Mouse (Mus musculus): ENCODE measurements around the gene Trim3. TPM values are rescaled to one million over a fixed set of nuclear protein-coding genes. Genes with fewer than 3 reads are reported as not detected.
A peak's percentile ranks its signal among the peaks of the same experiment; 100 is the strongest.

The Trim3 gene
- total and polyA plus RNA-seq, 2 experiments from 2014 or later: 18.1 to 56.5 TPM

- WGBS: 79% methylated on average over 8 of the region's 8 CpGs
- Histone ChIP-seq H3K4me2 (ENCODE audit: low read depth, low read length) (no peak overlapping the region), H3K27me3 (ENCODE audit: control insufficient read depth, insufficient read depth, low read length) (no peaks in the 10 kb centered on the region), H3K4me3 (ENCODE audit: low read depth, low read length) (no peak overlapping the region), H3K27ac (ENCODE audit: low read depth) (0 out of 2 replicates have a peak overlapping the region, but pooled peaks have one; percentile 7), H3K36me3 (replicated peaks; ENCODE audit: control insufficient read depth, insufficient read depth, low read length) (peaks cover 27% of the 10 kb centered on the region), H3K9ac (replicated peaks; ENCODE audit: low read depth, low read length) (peak overlapping the region; percentile 22; the same call in 1 of the 2 replicates), H3K9me3 (replicated peaks; ENCODE audit: control insufficient read depth, low read length) (no peaks in the 10 kb centered on the region), H3K4me1 (ENCODE audit: control insufficient read depth, insufficient read depth) (peaks cover 22% of the 10 kb centered on the region)
- TF ChIP-seq EP300 (IDR thresholded peaks at IDR 0.05; ENCODE audit: low read depth) (no peak), CTCF (IDR thresholded peaks at IDR 0.05; ENCODE audit: low read depth) (no peak)
- no peak for DNase-seq (ENCODE audit: low spot score)
- no peak for ATAC-seq (ENCODE audit: insufficient read depth, low read depth)
These were observed 77.0 kb downstream of the Trim3 start for GRCm38 (mm10) chr7:105556406-105556805.

DNA sequence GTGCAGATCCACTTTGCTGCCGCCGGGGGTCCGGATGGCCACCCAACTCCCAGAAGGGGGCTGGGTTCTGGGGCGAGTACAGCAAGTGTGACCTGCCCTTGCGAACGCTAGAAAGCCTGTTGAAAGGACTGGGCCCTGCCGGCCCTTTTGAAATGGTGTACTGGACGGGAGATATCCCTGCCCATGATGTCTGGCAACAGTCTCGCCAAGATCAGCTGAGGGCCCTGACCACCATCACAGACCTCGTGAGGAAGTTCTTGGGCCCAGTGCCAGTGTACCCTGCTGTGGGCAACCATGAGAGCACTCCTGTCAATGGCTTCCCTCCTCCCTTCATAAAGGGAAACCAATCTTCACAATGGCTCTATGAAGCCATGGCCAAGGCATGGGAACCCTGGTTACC is 77.8 kb downstream of the Trim3 start:
- Histone ChIP-seq H3K4me1 (ENCODE audit: control insufficient read depth, insufficient read depth) (peaks cover 22% of the 10 kb centered on the region), H3K9ac (replicated peaks; ENCODE audit: low read depth, low read length) (no peak overlapping the region), H3K27me3 (ENCODE audit: control insufficient read depth, insufficient read depth, low read length) (no peaks in the 10 kb centered on the region), H3K4me3 (ENCODE audit: low read depth, low read length) (peak overlapping the region; percentile 62), H3K27ac (ENCODE audit: low read depth) (no peak overlapping the region; the same call in 1 of the 2 replicates), H3K4me2 (ENCODE audit: low read depth, low read length) (peak overlapping the region; percentile 73), H3K36me3 (replicated peaks; ENCODE audit: control insufficient read depth, insufficient read depth, low read length) (peaks cover 27% of the 10 kb centered on the region), H3K9me3 (replicated peaks; ENCODE audit: control insufficient read depth, low read length) (no peaks in the 10 kb centered on the region)
- WGBS: 76% methylated on average over 10 of the region's 10 CpGs
- TF ChIP-seq CTCF (IDR thresholded peaks at IDR 0.05; ENCODE audit: low read depth) (no peak), EP300 (IDR thresholded peaks at IDR 0.05; ENCODE audit: low read depth) (no peak)
- ATAC-seq (ENCODE audit: insufficient read depth, low read depth) (no peak), DNase-seq (ENCODE audit: low spot score) (no peak)

Other genes starting within 250 kb of the Trim3 start
- gene Fam160a2, start 233.5 kb downstream of the Trim3 start, total RNA-seq (2014; rRNA removed; ENCODE audit: low replicate concordance): 19.0 and 33.2 TPM in 2 replicates
- gene Fam160a2, start 233.5 kb downstream of the Trim3 start, polyA plus RNA-seq (2015; fragmentation: Nextera tagmentation; extraction: Ambion mirVana): 19.6 and 19.7 TPM in 2 replicates
- not detected in 2 replicates for gene Cnga4, start 229.0 kb downstream of the Trim3 start, total RNA-seq (2014; rRNA removed; ENCODE audit: low replicate concordance)
- not detected in 2 replicates for gene Cnga4, start 229.0 kb downstream of the Trim3 start, polyA plus RNA-seq (2015; fragmentation: Nextera tagmentation; extraction: Ambion mirVana)
- not detected in 2 replicates for gene Cckbr, start 207.8 kb downstream of the Trim3 start, total RNA-seq (2014; rRNA removed; ENCODE audit: low replicate concordance)
- gene Cckbr, start 207.8 kb downstream of the Trim3 start, polyA plus RNA-seq (2015; fragmentation: Nextera tagmentation; extraction: Ambion mirVana): not detected in 2 replicates
- 75.4 and 84.2 TPM in 2 replicates for gene Cavin3, start 151.3 kb downstream of the Trim3 start, total RNA-seq (2014; rRNA removed; ENCODE audit: low replicate concordance)
- gene Cavin3, start 151.3 kb downstream of the Trim3 start, polyA plus RNA-seq (2015; fragmentation: Nextera tagmentation; extraction: Ambion mirVana): 78.6 and 79.9 TPM in 2 replicates
- 159 and 173 TPM in 2 replicates for gene Smpd1, start 79.2 kb downstream of the Trim3 start, total RNA-seq (2014; rRNA removed; ENCODE audit: low replicate concordance)
- 81.0 and 85.3 TPM in 2 replicates for gene Smpd1, start 79.2 kb downstream of the Trim3 start, polyA plus RNA-seq (2015; fragmentation: Nextera tagmentation; extraction: Ambion mirVana)
- gene Apbb1, start 51.9 kb downstream of the Trim3 start, total RNA-seq (2014; rRNA removed; ENCODE audit: low replicate concordance): 48.0 and 170 TPM in 2 replicates
- gene Apbb1, start 51.9 kb downstream of the Trim3 start, polyA plus RNA-seq (2015; fragmentation: Nextera tagmentation; extraction: Ambion mirVana): 67.3 and 69.7 TPM in 2 replicates
- 0.38 and 1.0 TPM in 2 replicates for gene Hpx, start 33.4 kb downstream of the Trim3 start, total RNA-seq (2014; rRNA removed; ENCODE audit: low replicate concordance)
- gene Hpx, start 33.4 kb downstream of the Trim3 start, polyA plus RNA-seq (2015; fragmentation: Nextera tagmentation; extraction: Ambion mirVana): 0.15 and 0.18 TPM in 2 replicates
- 54.2 and 128 TPM in 2 replicates for gene Timm10b, start 6.5 kb upstream of the Trim3 start, total RNA-seq (2014; rRNA removed; ENCODE audit: low replicate concordance)
- 211 and 213 TPM in 2 replicates for gene Timm10b, start 6.5 kb upstream of the Trim3 start, polyA plus RNA-seq (2015; fragmentation: Nextera tagmentation; extraction: Ambion mirVana)
- gene Arfip2, start 6.8 kb upstream of the Trim3 start, total RNA-seq (2014; rRNA removed; ENCODE audit: low replicate concordance): 53.4 and 80.4 TPM in 2 replicates
- gene Arfip2, start 6.8 kb upstream of the Trim3 start, polyA plus RNA-seq (2015; fragmentation: Nextera tagmentation; extraction: Ambion mirVana): 31.7 and 32.9 TPM in 2 replicates
- gene Gm45799, start 7.0 kb upstream of the Trim3 start, total RNA-seq (2014; rRNA removed; ENCODE audit: low replicate concordance): 40.0 and 126 TPM in 2 replicates
- 58.4 and 62.6 TPM in 2 replicates for gene Gm45799, start 7.0 kb upstream of the Trim3 start, polyA plus RNA-seq (2015; fragmentation: Nextera tagmentation; extraction: Ambion mirVana)
- 0.04 and 1.9 TPM in 2 replicates for gene Dnhd1, start 17.3 kb upstream of the Trim3 start, total RNA-seq (2014; rRNA removed; ENCODE audit: low replicate concordance)
- 0.03 and 0.36 TPM in 2 replicates for gene Dnhd1, start 17.3 kb upstream of the Trim3 start, polyA plus RNA-seq (2015; fragmentation: Nextera tagmentation; extraction: Ambion mirVana)
- gene Ilk, start 103.0 kb upstream of the Trim3 start, total RNA-seq (2014; rRNA removed; ENCODE audit: low replicate concordance): 228 and 240 TPM in 2 replicates
- 272 and 276 TPM in 2 replicates for gene Ilk, start 103.0 kb upstream of the Trim3 start, polyA plus RNA-seq (2015; fragmentation: Nextera tagmentation; extraction: Ambion mirVana)
- 17.9 and 21.8 TPM in 2 replicates for gene Rrp8, start 103.8 kb upstream of the Trim3 start, total RNA-seq (2014; rRNA removed; ENCODE audit: low replicate concordance)
- 15.5 and 17.1 TPM in 2 replicates for gene Rrp8, start 103.8 kb upstream of the Trim3 start, polyA plus RNA-seq (2015; fragmentation: Nextera tagmentation; extraction: Ambion mirVana)
- 108 and 159 TPM in 2 replicates for gene Taf10, start 110.8 kb upstream of the Trim3 start, total RNA-seq (2014; rRNA removed; ENCODE audit: low replicate concordance)
- gene Taf10, start 110.8 kb upstream of the Trim3 start, polyA plus RNA-seq (2015; fragmentation: Nextera tagmentation; extraction: Ambion mirVana): 80.1 and 88.4 TPM in 2 replicates
- gene Tpp1, start 118.7 kb upstream of the Trim3 start, total RNA-seq (2014; rRNA removed; ENCODE audit: low replicate concordance): 89.7 and 99.9 TPM in 2 replicates
- gene Tpp1, start 118.7 kb upstream of the Trim3 start, polyA plus RNA-seq (2015; fragmentation: Nextera tagmentation; extraction: Ambion mirVana): 54.8 and 61.2 TPM in 2 replicates
- 19.3 and 27.2 TPM in 2 replicates for gene Dchs1, start 154.1 kb upstream of the Trim3 start, total RNA-seq (2014; rRNA removed; ENCODE audit: low replicate concordance)
- gene Dchs1, start 154.1 kb upstream of the Trim3 start, polyA plus RNA-seq (2015; fragmentation: Nextera tagmentation; extraction: Ambion mirVana): 1.9 and 2.1 TPM in 2 replicates
- 18.6 and 46.1 TPM in 2 replicates for gene Mrpl17, start 177.5 kb upstream of the Trim3 start, total RNA-seq (2014; rRNA removed; ENCODE audit: low replicate concordance)
- 207 and 217 TPM in 2 replicates for gene Mrpl17, start 177.5 kb upstream of the Trim3 start, polyA plus RNA-seq (2015; fragmentation: Nextera tagmentation; extraction: Ambion mirVana)

Data from heart, postnatal 0 days (tissue).